Mouse (Mus musculus) liver, postnatal 0 days (tissue): ENCODE data around the gene E4f1. TPM values are rescaled to one million over a fixed set of nuclear protein-coding genes. Genes with fewer than 3 reads are reported as not detected.

Experiments used
- ATAC-seq: fragments of 200-750 bp; cut with Nextera tagmentation; 2 replicates; pipeline ENCODE4 v1.8.0; 2017; ENCODE audit warnings: mild to moderate bottlenecking, moderate library complexity
- DNase-seq: peaks from one replicate; pipeline ENCODE4 v3.0.0-alpha.2; 2016
- H3K27ac ChIP-seq: fragments of 300-500 bp; sonication (generic); 2 replicates; pipeline ENCODE4 v1.5.1; 2014; ENCODE audit warnings: antibody characterized with exemption, moderate library complexity, mild to moderate bottlenecking, low read depth
- H3K27me3 ChIP-seq: fragments of 300-500 bp; sonication (generic); 2 replicates; pipeline ENCODE4 v1.6.1; 2014; ENCODE audit warnings: low read length, control low read depth, mixed read lengths; ENCODE audit not compliant: insufficient read depth
- H3K36me3 ChIP-seq: fragments of 300-500 bp; sonication (generic); replicated peaks from 2 replicates; pipeline ENCODE4 v1.6.1; 2014; ENCODE audit warnings: mild to moderate bottlenecking, control low read depth, low read length, moderate library complexity, mixed read lengths; ENCODE audit not compliant: insufficient read depth
- H3K4me1 ChIP-seq: fragments of 300-500 bp; sonication (generic); 2 replicates; pipeline ENCODE4 v1.6.1; 2014; ENCODE audit warnings: antibody characterized with exemption, mild to moderate bottlenecking, control low read depth; ENCODE audit not compliant: insufficient read depth
- H3K4me2 ChIP-seq: fragments of 300-500 bp; sonication (generic); 2 replicates; pipeline ENCODE4 v1.6.1; 2014; ENCODE audit warnings: low read depth, mild to moderate bottlenecking, low read length, moderate library complexity, mixed read lengths
- H3K4me3 ChIP-seq: fragments of 300-500 bp; sonication (generic); 2 replicates; pipeline ENCODE4 v1.5.1; 2014; ENCODE audit warnings: low read depth, low read length
- H3K9ac ChIP-seq: fragments of 300-500 bp; sonication (generic); replicated peaks from 2 replicates; pipeline ENCODE4 v1.6.1; 2014; ENCODE audit warnings: mild to moderate bottlenecking, moderate library complexity
- H3K9me3 ChIP-seq: fragments of 300-500 bp; sonication (generic); 2 replicates; pipeline ENCODE4 v1.6.1; 2016; ENCODE audit warnings: mild to moderate bottlenecking, control low read depth, low read length, mixed read lengths
- CTCF ChIP-seq: sonication (generic); IDR thresholded peaks from 2 replicates; pipeline ENCODE4 v1.5.1; 2016; ENCODE audit warnings: antibody characterized with exemption, low read depth
- EP300 ChIP-seq: IDR thresholded peaks from 2 replicates; pipeline ENCODE4 v1.6.1; 2016; ENCODE audit warnings: antibody characterized with exemption, low read depth, mild to moderate bottlenecking
- WGBS: fragments of 180-500 bp; shearing (Covaris S2); extraction: QIAGEN DNeasy Blood & Tissue Kit; methylation state at CpG from one replicate; pipeline ENCODE4 v1.1.7; 2014; ENCODE audit not compliant: insufficient replicate concordance; 5-methylcytosine and 5-hydroxymethylcytosine counted together
- polyA plus RNA-seq: library from polyadenylated mRNA; unstranded; fragments of >200 nt; fragmentation: Nextera tagmentation; extraction: Ambion mirVana; gene quantifications from 2 replicates; pipeline ENCODE4 v1.2.1, GENCODE M21; 2015

Gene E4f1
- polyA plus RNA-seq, 1 experiment from 2014 or later = 6.4 TPM

- TF ChIP-seq CTCF (no peak), EP300 (no peak)
- peaks cover 41% of the 10 kb centered on the region for H3K36me3 ChIP-seq
- H3K9ac ChIP-seq = no peak overlapping the region
- no peak overlapping the region for H3K27ac ChIP-seq
- H3K4me1 ChIP-seq = no peaks in the 10 kb centered on the region
- ATAC-seq (no peak), DNase-seq (no peak)
- 86% methylated on average over 7 of the region's 7 CpGs for WGBS
- no peaks in the 10 kb centered on the region for H3K9me3 ChIP-seq
- H3K4me2 ChIP-seq = no peak overlapping the region
- no peak overlapping the region for H3K4me3 ChIP-seq
- H3K27me3 ChIP-seq = no peaks in the 10 kb centered on the region
These were observed 75.7 kb downstream of the E4f1 start for GRCm38 (mm10) chr17:24394456-24394855.

Other genes with a start within 250 kb of the E4f1 start
- gene Tedc2, start 249.5 kb downstream of the E4f1 start, polyA plus RNA-seq = 6.7 and 7.4 TPM in 2 replicates
- 26.2 and 29.6 TPM in 2 replicates for gene Ccnf, start 218.8 kb downstream of the E4f1 start, polyA plus RNA-seq
- not detected in 2 replicates for gene Abca17, start 119.2 kb downstream of the E4f1 start, polyA plus RNA-seq
- gene Abca3, start 118.4 kb downstream of the E4f1 start, polyA plus RNA-seq = 6.4 and 7.1 TPM in 2 replicates
- gene Rnps1, start 55.7 kb downstream of the E4f1 start, polyA plus RNA-seq = 67.4 and 69.9 TPM in 2 replicates
- gene Eci1, start 43.7 kb downstream of the E4f1 start, polyA plus RNA-seq = 162 and 193 TPM in 2 replicates
- 0.22 and 0.35 TPM in 2 replicates for gene Dnase1l2, start 27.2 kb downstream of the E4f1 start, polyA plus RNA-seq
- gene Pgp, start 79 bp upstream of the E4f1 start, polyA plus RNA-seq = 35.6 and 40.9 TPM in 2 replicates
- not detected in 2 replicates for gene Bricd5, start 3.6 kb upstream of the E4f1 start, polyA plus RNA-seq
- gene Mlst8, start 8.8 kb upstream of the E4f1 start, polyA plus RNA-seq = 6.2 and 8.1 TPM in 2 replicates
- not detected in 2 replicates for gene Caskin1, start 18.3 kb upstream of the E4f1 start, polyA plus RNA-seq
- gene Traf7, start 57.6 kb upstream of the E4f1 start, polyA plus RNA-seq = 14.1 and 17.2 TPM in 2 replicates
- 0.45 and 0.81 TPM in 2 replicates for gene Rab26, start 63.9 kb upstream of the E4f1 start, polyA plus RNA-seq
- 2.7 and 2.8 TPM in 2 replicates for gene Pkd1, start 79.5 kb upstream of the E4f1 start, polyA plus RNA-seq
- gene Tsc2, start 162.3 kb upstream of the E4f1 start, polyA plus RNA-seq = 9.3 and 11.3 TPM in 2 replicates
- 3.6 and 4.3 TPM in 2 replicates for gene Nthl1, start 162.4 kb upstream of the E4f1 start, polyA plus RNA-seq
- 12.5 and 13.3 TPM in 2 replicates for gene Slc9a3r2, start 180.0 kb upstream of the E4f1 start, polyA plus RNA-seq
- gene Npw, start 188.1 kb upstream of the E4f1 start, polyA plus RNA-seq = not detected in 2 replicates
- gene Zfp598, start 199.4 kb upstream of the E4f1 start, polyA plus RNA-seq = 7.2 and 7.6 TPM in 2 replicates
- 0.11 TPM in 2 replicates for gene Syngr3, start 219.6 kb upstream of the E4f1 start, polyA plus RNA-seq
- 46.5 and 50.7 TPM in 2 replicates for gene Gfer, start 225.8 kb upstream of the E4f1 start, polyA plus RNA-seq
- 0.51 and 0.58 TPM in 2 replicates for gene Noxo1, start 225.9 kb upstream of the E4f1 start, polyA plus RNA-seq
- gene Tbl3, start 237.3 kb upstream of the E4f1 start, polyA plus RNA-seq = 18.1 and 21.5 TPM in 2 replicates
- gene Rnf151, start 247.8 kb upstream of the E4f1 start, polyA plus RNA-seq = not detected in 2 replicates
- gene Rps2, start 247.8 kb upstream of the E4f1 start, polyA plus RNA-seq = 819 and 856 TPM in 2 replicates